Mouse (Mus musculus) ovary, postnatal 14 days (tissue): ENCODE measurements at regions not wholly inside any gene's neighbourhood (a gene's known extent, or its start where the extent isn't known, plus 50 kb on each side); places are given as distances from the start of the nearest gene placed in this dataset.

Source experiments
- DNase-seq: peaks from one replicate; pipeline ENCODE4 v3.0.0; 2022; ENCODE audit warnings: low spot score

GRCm38 (mm10) chrX:12472296-12472695 is 115.3 kb upstream of the Atp6ap2 start:
- no peak for DNase-seq

DNA sequence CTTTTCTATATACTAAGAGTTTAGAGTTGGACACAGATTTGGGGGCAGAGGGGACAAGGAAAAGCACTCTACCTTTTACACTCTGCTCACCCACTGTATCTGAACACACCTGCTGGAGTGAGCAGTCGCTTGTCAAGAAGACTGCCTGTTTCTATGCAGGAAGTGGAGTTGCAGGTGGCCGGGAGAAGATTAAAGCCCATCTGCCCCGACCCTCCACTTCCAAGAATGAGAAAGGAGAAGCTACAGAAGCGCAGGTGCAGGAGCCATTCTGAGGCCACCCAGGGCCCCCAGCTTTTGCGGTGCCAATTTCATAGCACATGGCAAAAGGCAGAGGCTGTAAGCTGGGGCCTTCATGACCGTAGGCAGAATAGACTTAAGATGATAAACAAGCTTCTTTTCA is 108.4 kb upstream of the Atp6ap2 start:
- DNase-seq: no peak

DNA sequence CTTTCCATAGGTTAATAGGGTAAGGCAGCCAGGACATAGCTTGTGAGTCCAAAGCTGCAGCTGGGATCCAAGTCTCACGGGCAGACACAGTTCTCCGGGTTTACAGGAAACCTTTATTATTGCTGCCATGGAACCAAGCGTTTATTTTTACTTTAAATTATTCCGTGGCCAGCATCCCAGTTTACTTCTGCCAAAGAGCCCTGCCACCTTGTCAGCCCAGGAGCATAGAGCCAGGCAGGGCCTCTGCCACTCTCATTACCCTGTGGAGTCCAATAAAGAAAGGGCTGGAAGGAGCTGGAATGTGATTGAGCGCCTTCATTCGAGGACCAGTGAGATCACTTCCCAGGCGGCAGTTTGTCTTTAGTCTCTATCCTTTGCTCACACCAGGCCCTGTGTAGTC is 96.6 kb upstream of the Atp6ap2 start:
- DNase-seq: no peak

- DNase-seq: no peak
These were observed 94.4 kb upstream of the Atp6ap2 start for GRCm38 (mm10) chrX:12493216-12493615.

GRCm38 (mm10) chrX:12493916-12494315 is 93.7 kb upstream of the Atp6ap2 start:
- DNase-seq: no peak

- no peak for DNase-seq
These were observed 93.1 kb upstream of the Atp6ap2 start for GRCm38 (mm10) chrX:12494535-12494934.

DNA sequence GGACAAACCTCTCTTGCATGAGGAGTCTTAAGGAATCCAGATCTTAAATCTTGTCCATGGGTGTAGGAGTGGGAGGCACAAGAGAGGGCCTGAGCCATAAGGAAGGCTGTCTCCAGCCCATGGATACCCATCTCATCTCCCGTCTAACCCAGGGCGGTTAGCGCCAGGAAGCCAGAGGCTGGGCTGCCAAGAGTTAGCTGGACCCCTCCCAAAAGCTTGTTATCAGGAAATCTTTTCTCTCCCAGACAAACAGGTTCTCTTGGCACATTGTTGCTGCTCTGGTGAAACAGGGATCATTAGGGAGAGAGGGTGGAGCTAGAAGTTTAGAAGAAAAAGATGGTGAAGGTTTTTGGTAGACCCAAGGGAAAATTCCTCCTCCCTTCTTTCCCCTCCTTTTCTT is 87.0 kb upstream of the Atp6ap2 start:
- DNase-seq: no peak

DNA sequence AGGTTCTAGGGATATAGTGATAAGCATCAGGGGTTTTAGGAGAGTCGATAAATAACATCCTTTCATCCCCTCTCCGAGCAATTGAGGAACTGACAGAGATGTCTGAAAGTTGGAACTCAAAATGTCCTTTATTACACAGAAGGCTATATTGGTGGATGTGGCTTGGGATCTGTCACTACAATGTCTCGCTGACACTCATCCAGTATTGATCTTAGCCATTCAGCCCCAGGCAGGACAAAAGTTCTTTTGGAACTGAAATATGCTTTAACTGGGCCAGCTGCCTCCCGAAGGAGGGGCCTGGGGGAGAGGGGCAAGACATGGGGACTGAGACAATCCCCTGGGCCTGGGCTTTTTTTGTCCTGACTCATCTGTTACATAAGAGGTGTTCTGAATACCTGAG is 85.2 kb upstream of the Atp6ap2 start:
- no peak for DNase-seq

- DNase-seq: no peak
These were observed 84.0 kb upstream of the Atp6ap2 start for GRCm38 (mm10) chrX:12503581-12503980.

- DNase-seq: no peak
These were observed 76.5 kb upstream of the Atp6ap2 start for GRCm38 (mm10) chrX:12511119-12511518.

GRCm38 (mm10) chrX:12525044-12525443 is 62.6 kb upstream of the Atp6ap2 start:
- no peak for DNase-seq

DNA sequence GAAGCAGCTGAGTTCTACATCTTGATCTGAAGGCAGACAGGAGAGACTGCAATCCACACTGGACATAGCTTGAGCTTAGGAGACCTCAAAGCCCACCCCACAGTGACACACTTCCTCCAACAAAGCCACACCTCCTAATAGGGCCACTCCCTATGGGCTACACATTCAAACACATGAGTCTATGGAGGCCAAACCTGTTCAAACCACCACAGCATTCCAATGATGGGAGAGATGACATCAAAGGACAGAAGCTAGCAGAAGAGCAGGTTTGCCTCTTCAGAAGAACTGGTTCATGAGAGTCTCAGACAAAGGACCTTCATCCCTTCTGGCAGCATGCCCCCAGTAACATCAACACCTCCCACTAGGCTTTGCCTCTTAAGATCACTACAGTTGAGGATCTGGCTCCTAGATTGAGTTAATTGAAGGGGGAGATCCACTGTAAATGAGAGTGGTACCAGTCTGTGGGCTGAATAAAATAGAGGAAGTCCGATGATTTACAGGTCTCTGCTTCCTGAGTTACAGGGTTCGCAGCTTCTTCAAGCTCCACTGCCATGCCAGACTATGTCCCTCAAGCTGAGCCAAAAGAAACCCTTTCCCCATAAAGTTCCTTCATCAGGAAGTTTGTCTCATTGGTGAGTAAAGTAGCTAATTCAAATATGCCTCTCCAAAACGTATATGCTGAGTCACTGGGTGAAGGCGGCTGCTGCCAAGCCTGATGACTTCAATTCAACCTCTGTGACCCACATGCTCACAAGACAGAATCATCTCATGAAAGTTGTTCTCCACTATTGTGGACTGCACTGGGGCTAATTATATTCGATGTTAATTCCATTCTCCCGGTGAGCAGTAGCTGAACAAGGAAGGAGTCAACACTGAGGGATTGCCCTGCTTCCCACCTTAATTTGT is 56.9 kb upstream of the Atp6ap2 start:
- DNase-seq: no peak
